Mouse (Mus musculus) liver, postnatal 0 days (tissue): ENCODE data around the gene Man1c1.

ENCODE experiments used
- CTCF ChIP-seq: sonication (generic); IDR thresholded peaks from 2 replicates; pipeline ENCODE4 v1.5.1; 2016; ENCODE audit warnings: antibody characterized with exemption, low read depth
- EP300 ChIP-seq: IDR thresholded peaks from 2 replicates; pipeline ENCODE4 v1.6.1; 2016; ENCODE audit warnings: antibody characterized with exemption, low read depth, mild to moderate bottlenecking

DNA sequence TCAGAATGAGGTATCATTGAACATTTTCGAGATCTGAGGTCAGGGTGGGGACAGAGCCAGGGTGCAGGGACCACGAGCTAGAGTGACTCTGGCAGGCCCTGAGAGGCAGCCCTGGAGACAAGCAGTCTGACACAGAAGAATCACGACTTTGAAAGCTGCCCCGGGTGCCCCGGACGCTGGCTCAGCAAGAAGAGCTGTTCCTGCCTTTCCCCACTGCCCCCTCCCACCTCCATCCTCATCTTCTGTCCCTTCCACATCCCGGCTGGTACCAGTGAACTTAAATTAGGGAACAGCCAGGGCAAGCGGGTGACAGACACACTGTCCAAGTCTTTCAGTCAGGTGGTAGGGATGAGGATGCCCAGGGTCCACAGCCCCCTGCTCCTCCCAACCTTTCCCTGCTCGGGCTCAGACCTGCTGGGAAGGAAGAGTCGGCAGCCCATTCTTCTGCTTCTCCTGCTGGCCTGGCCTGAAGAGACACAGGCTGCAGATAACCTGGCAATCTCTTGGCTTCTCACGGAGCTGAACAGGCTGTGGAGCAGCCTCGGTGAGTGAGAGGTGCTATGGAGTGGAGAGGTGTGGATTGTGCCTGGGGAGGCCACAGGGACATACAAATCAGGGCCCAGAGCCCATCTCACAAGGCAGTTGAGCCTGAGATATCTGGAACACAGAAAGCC, 35.6 kb downstream of the Man1c1 start:
- TF ChIP-seq CTCF (no peak), EP300 (no peak)
